Mouse (Mus musculus) MEL (cell line): ENCODE results near the gene Cx3cr1. TPM values are rescaled to one million over a fixed set of nuclear protein-coding genes. Genes with fewer than 3 reads are reported as not detected.

Experiments
- DNase-seq: peaks from one replicate; pipeline ENCODE4 v3.0.0; 2011; ENCODE audit warnings: low read depth, low spot score
- H3K27ac ChIP-seq: 2 replicates; pipeline ENCODE4 v1.5.1; 2012; ENCODE audit warnings: low read depth, mild to moderate bottlenecking, control low read depth, low read length, moderate library complexity; ENCODE audit not compliant: control insufficient read depth
- H3K27me3 ChIP-seq, 2 experiments: fragments of 150-350 bp in 1 of 2; sonication (generic) in 1 of 2; 2 replicates each; pipeline ENCODE4 v1.6.1; 2012; ENCODE audit warnings: low read length in 2 of 2, mild to moderate bottlenecking in 2 of 2, improper control_type of control experiment in 1 of 2, moderate library complexity in 1 of 2; ENCODE audit not compliant: insufficient read depth in 2 of 2, control insufficient read depth in 1 of 2
- H3K36me3 ChIP-seq, 2 experiments: 2 replicates each; pipeline ENCODE4 v1.6.1; 2012 to 2014; ENCODE audit warnings: low read length in 2 of 2, improper control_type of control experiment in 1 of 2, inconsistent platforms in 1 of 2, mild to moderate bottlenecking in 1 of 2; ENCODE audit not compliant: insufficient read depth in 2 of 2, control insufficient read depth in 1 of 2
- H3K4me1 ChIP-seq, 2 experiments: fragments of 150-350 bp in 1 of 2; sonication (generic) in 1 of 2; 2 replicates each; pipeline ENCODE4 v1.6.1; 2012; ENCODE audit warnings: low read length in 2 of 2, improper control_type of control experiment in 1 of 2, mild to moderate bottlenecking in 1 of 2; ENCODE audit not compliant: insufficient read depth in 2 of 2, control insufficient read depth in 1 of 2
- H3K4me3 ChIP-seq, 2 experiments: fragments of 150-350 bp in 1 of 2; sonication (generic) in 1 of 2; 2 replicates each; pipeline ENCODE4 v1.5.1; 2012; ENCODE audit warnings: low read depth in 2 of 2, low read length in 2 of 2, mild to moderate bottlenecking in 2 of 2, moderate library complexity in 2 of 2, control low read depth in 1 of 2, improper control_type of control experiment in 1 of 2; ENCODE audit not compliant: control insufficient read depth in 1 of 2, insufficient read depth in 1 of 2
- H3K79me2 ChIP-seq: 2 replicates; pipeline ENCODE4 v1.6.1; 2012; ENCODE audit warnings: mild to moderate bottlenecking, low read length, moderate library complexity; ENCODE audit not compliant: control insufficient read depth, poor library complexity, insufficient read depth
- H3K9ac ChIP-seq: 2 replicates; pipeline ENCODE4 v1.6.1; 2012; ENCODE audit warnings: low read depth, mild to moderate bottlenecking, control low read depth, low read length, moderate library complexity; ENCODE audit not compliant: control insufficient read depth, poor library complexity, severe bottlenecking
- H3K9me3 ChIP-seq: fragments of 150-350 bp; sonication (generic); replicated peaks from 2 replicates; pipeline ENCODE4 v1.6.1; 2012; ENCODE audit warnings: mild to moderate bottlenecking, low read length, improper control_type of control experiment, moderate library complexity; ENCODE audit not compliant: insufficient read depth
- CTCF ChIP-seq, 3 experiments: IDR thresholded peaks in 2 of 3; conservative IDR thresholded peaks in 1 of 3; 2 replicates each; pipeline ENCODE4 v1.5.1; 2011 to 2012; ENCODE audit warnings: low read length in 3 of 3, low read depth in 2 of 3, mild to moderate bottlenecking in 2 of 3, improper control_type of control experiment in 1 of 3, inconsistent platforms in 1 of 3, mixed read lengths in 1 of 3, moderate library complexity in 1 of 3; ENCODE audit not compliant: control insufficient read depth in 1 of 3, insufficient read depth in 1 of 3, poor library complexity in 1 of 3, severe bottlenecking in 1 of 3
- E2F4 ChIP-seq: IDR thresholded peaks from 2 replicates; pipeline ENCODE4 v1.6.1; 2011; ENCODE audit warnings: low read depth, low read length, improper control_type of control experiment, borderline replicate concordance
- ELF1 ChIP-seq: IDR thresholded peaks from 2 replicates; pipeline ENCODE4 v1.6.1; 2014; ENCODE audit warnings: low read depth, mild to moderate bottlenecking, inconsistent platforms, low read length, improper control_type of control experiment, moderate library complexity
- GATA1 ChIP-seq: IDR thresholded peaks from 2 replicates; pipeline ENCODE4 v1.6.1; 2011; ENCODE audit warnings: low read depth, low read length, improper control_type of control experiment
- HCFC1 ChIP-seq: IDR thresholded peaks from 2 replicates; pipeline ENCODE4 v1.6.1; 2012; ENCODE audit warnings: low read depth, mild to moderate bottlenecking, inconsistent platforms, low read length, improper control_type of control experiment, moderate library complexity
- JUND ChIP-seq: IDR thresholded peaks from 2 replicates; pipeline ENCODE4 v1.6.1; 2011; ENCODE audit warnings: low read depth, mild to moderate bottlenecking, improper control_type of control experiment, low read length
- KAT2A ChIP-seq: conservative IDR thresholded peaks from 2 replicates; pipeline ENCODE4 v1.6.1; 2012; ENCODE audit warnings: low read depth, low read length, improper control_type of control experiment, inconsistent platforms
- MAFK ChIP-seq: IDR thresholded peaks from 2 replicates; pipeline ENCODE4 v1.6.1; 2011; ENCODE audit warnings: low read depth, mild to moderate bottlenecking, low read length, improper control_type of control experiment, borderline replicate concordance
- MAX ChIP-seq: IDR thresholded peaks from 2 replicates; pipeline ENCODE4 v1.6.1; 2011; ENCODE audit warnings: low read length, improper control_type of control experiment
- MAZ ChIP-seq: IDR thresholded peaks from 2 replicates; pipeline ENCODE4 v1.6.1; 2012; ENCODE audit warnings: low read depth, mild to moderate bottlenecking, inconsistent platforms, low read length, improper control_type of control experiment
- MEF2A ChIP-seq: IDR thresholded peaks from 2 replicates; pipeline ENCODE4 v1.6.1; 2014; ENCODE audit warnings: low read depth, mild to moderate bottlenecking, inconsistent platforms, low read length, improper control_type of control experiment; ENCODE audit not compliant: poor library complexity, insufficient replicate concordance, severe bottlenecking; ENCODE audit errors: extremely low read depth
- MXI1 ChIP-seq: IDR thresholded peaks from 2 replicates; pipeline ENCODE4 v1.6.1; 2011; ENCODE audit warnings: mild to moderate bottlenecking, low read depth, low read length, improper control_type of control experiment
- MYB ChIP-seq: IDR thresholded peaks from 2 replicates; pipeline ENCODE4 v1.6.1; 2011; ENCODE audit warnings: mild to moderate bottlenecking, low read depth, low read length, improper control_type of control experiment
- MYC ChIP-seq: IDR thresholded peaks from 2 replicates; pipeline ENCODE4 v1.6.1; 2011; ENCODE audit warnings: low read depth, mild to moderate bottlenecking, low read length, improper control_type of control experiment, moderate library complexity
- NRF1 ChIP-seq: IDR thresholded peaks from 2 replicates; pipeline ENCODE4 v1.6.1; 2014; ENCODE audit warnings: low read depth, mild to moderate bottlenecking, inconsistent platforms, low read length, improper control_type of control experiment, moderate library complexity; ENCODE audit not compliant: poor library complexity, insufficient read depth, severe bottlenecking
- POLR2A ChIP-seq, 2 experiments: IDR thresholded peaks; 2 replicates each; pipeline ENCODE4 v1.6.1; 2011 to 2012; ENCODE audit warnings: low read length in 2 of 2, mild to moderate bottlenecking in 2 of 2, control low read depth in 1 of 2, improper control_type of control experiment in 1 of 2, low read depth in 1 of 2, moderate library complexity in 1 of 2; ENCODE audit not compliant: control insufficient read depth in 1 of 2, insufficient read depth in 1 of 2, poor library complexity in 1 of 2
- POLR2AphosphoS2 ChIP-seq: IDR thresholded peaks from 2 replicates; pipeline ENCODE4 v1.6.1; 2011; ENCODE audit warnings: low read length, improper control_type of control experiment
- RAD21 ChIP-seq: IDR thresholded peaks from 2 replicates; pipeline ENCODE4 v1.6.1; 2011; ENCODE audit warnings: mild to moderate bottlenecking, low read depth, low read length, improper control_type of control experiment
- RCOR1 ChIP-seq: IDR thresholded peaks from 2 replicates; pipeline ENCODE4 v1.6.1; 2012; ENCODE audit warnings: low read depth, mild to moderate bottlenecking, inconsistent platforms, low read length, improper control_type of control experiment
- SIN3A ChIP-seq: IDR thresholded peaks from 2 replicates; pipeline ENCODE4 v1.6.1; 2012; ENCODE audit warnings: low read length, improper control_type of control experiment, inconsistent platforms
- TCF12 ChIP-seq: IDR thresholded peaks from 2 replicates; pipeline ENCODE4 v1.6.1; 2014; ENCODE audit warnings: low read depth, mild to moderate bottlenecking, inconsistent platforms, low read length, improper control_type of control experiment, moderate library complexity
- UBTF ChIP-seq: IDR thresholded peaks from 2 replicates; pipeline ENCODE4 v1.6.1; 2012; ENCODE audit warnings: low read depth, mild to moderate bottlenecking, inconsistent platforms, low read length, improper control_type of control experiment, moderate library complexity, borderline replicate concordance; ENCODE audit not compliant: insufficient read depth
- USF2 ChIP-seq, 2 experiments: IDR thresholded peaks; 2 replicates each; pipeline ENCODE4 v1.6.1; 2011 to 2012; ENCODE audit warnings: improper control_type of control experiment in 2 of 2, low read length in 2 of 2, borderline replicate concordance in 1 of 2, inconsistent platforms in 1 of 2, low read depth in 1 of 2, mild to moderate bottlenecking in 1 of 2; ENCODE audit not compliant: insufficient read depth in 1 of 2
- ZC3H11A ChIP-seq: IDR thresholded peaks from 2 replicates; pipeline ENCODE4 v1.6.1; 2012; ENCODE audit warnings: low read depth, mild to moderate bottlenecking, inconsistent platforms, low read length, improper control_type of control experiment
- ZKSCAN1 ChIP-seq: IDR thresholded peaks from 2 replicates; pipeline ENCODE4 v1.6.1; 2012; ENCODE audit warnings: low read depth, mild to moderate bottlenecking, inconsistent platforms, low read length, improper control_type of control experiment, moderate library complexity
- ZMIZ1 ChIP-seq: IDR thresholded peaks from 2 replicates; pipeline ENCODE4 v1.6.1; 2012; ENCODE audit warnings: low read depth, mild to moderate bottlenecking, inconsistent platforms, low read length, improper control_type of control experiment, moderate library complexity
- polyA plus RNA-seq, 2 experiments: library from polyadenylated mRNA; stranded (reverse) in 1 of 2; unstranded in 1 of 2; fragments of >175 nt in 1 of 2; fragments of >200 nt in 1 of 2; gene quantifications; 2 replicates each; pipeline versions ENCODE4 v1.2.1 to v1.2.4; 2012; ENCODE audit warnings: low replicate concordance in 2 of 2, low read depth in 1 of 2; ENCODE audit not compliant: insufficient read length in 2 of 2, insufficient read depth in 1 of 2, missing spikeins in 1 of 2
- total RNA-seq: library from RNA; depleted of rRNA; stranded (reverse); fragments of 300-350 nt; gene quantifications from 2 replicates; pipeline ENCODE4 v1.2.3, GENCODE M21; 2012

Gene Cx3cr1
- total and polyA plus RNA-seq, 3 experiments, result not detected

DNA sequence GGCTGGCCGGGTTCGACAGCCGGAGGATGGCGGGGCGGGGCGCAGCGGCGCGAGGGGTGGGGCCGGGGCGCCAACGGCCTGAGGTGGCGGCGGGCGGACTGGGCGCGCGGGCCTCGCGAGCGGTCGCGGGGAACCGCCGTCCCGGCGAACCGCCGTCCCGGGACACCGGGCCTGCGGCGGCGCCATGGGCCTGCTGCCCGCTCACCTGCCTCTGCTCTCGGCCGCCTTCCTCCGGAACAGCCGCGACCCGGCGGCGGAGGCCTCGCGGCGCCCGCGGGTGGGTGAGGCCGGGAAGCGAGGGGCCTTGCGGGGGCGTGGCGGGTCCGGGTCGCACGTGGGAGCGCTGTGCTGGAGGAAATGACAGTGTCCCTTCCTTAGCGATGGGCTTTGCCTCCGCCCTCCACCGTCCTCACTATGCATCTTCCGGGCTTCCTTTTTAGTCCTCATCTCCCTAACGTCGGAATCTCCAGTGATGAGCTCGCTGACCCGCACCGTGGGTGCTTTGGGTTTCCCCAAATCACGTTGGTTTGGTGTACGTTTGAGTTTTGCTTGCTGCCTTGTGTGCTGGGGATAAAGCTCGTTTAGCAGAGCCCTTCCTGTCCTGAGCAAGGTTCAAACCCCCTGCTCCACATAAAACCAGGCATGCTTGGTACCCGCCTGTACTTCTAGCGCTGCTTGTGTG is 174.5 kb downstream of the Cx3cr1 start:
- peak; percentile 60 for DNase-seq

DNA sequence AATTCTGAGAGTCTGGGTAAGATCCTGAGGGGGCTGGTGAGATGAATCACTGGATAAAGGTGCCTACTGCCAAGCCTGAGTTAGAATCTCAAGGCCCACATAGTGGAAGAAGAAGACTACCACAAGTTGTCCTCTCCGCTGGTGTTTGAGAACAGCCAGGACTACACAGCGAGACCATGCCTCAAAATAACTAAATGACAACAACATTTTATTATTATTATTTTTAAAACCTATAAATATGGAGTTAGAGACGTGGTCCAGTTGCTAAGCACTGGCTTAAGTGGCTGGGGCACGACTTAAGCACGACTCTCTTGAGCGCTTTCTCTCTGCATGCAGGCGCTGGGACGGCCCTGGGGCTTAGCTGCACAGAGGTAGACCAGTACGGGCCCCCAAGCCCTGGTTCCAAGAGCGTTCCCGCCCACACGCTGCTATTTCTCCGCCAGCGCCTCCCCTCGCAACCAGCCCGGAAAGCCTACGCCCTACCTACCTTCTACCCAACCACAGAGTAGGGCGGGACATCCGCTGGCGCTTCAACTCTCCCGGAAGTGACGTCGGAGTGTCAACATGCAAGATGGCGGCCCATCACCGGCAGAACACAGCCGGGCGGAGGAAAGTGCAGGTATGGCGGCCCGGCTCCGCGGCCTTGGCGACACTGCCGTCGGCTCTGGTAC is 175.2 kb downstream of the Cx3cr1 start, which contains the start of gene Wdr48:
Gene Wdr48 (plus strand): TSS at position 540 of the 671 bp plus-strand sequence.
- Histone ChIP-seq H3K36me3 (peaks cover 0 to 13% of the 10 kb centered on the region in 2 experiments; a peak in 2 of 4 replicates), H3K27me3 (no peaks in the 10 kb centered on the region), H3K79me2 (peaks cover 29% of the 10 kb centered on the region), H3K9ac (peak within 1 kb of the TSS; percentile 87), H3K9me3 (no peaks in the 10 kb centered on the region), H3K4me1 (peaks cover 0 to 10% of the 10 kb centered on the region in 2 experiments; a peak in 2 of 4 replicates), H3K4me3 (peak within 1 kb of the TSS; percentile 73 to 82), H3K27ac (peak within 1 kb of the TSS; percentile 93)
- DNase-seq, result peak; percentile 99
- no peak for TF ChIP-seq GATA1
- no peak for TF ChIP-seq CTCF (IDR thresholded peaks at IDR 0.05 in 2 of 3, conservative IDR thresholded peaks at IDR 0.05 in 1 of 3; ENCODE audit: control insufficient read depth in 1 of 3, insufficient read depth in 1 of 3, low read depth in 2 of 3, low read length in 3 of 3, poor library complexity in 1 of 3, severe bottlenecking in 1 of 3)
- TF ChIP-seq ZKSCAN1, result no peak
- TF ChIP-seq MXI1, result no peak; the same call in 1 of the 2 replicates
- TF ChIP-seq E2F4, result peak; percentile 66; the same call in 1 of the 2 replicates
- peak; percentile 87 for TF ChIP-seq ZMIZ1
- TF ChIP-seq NRF1, result no peak
- no peak for TF ChIP-seq JUND
- peak; percentile 89 for TF ChIP-seq HCFC1
- no peak for TF ChIP-seq USF2 (IDR thresholded peaks at IDR 0.05; ENCODE audit: borderline replicate concordance in 1 of 2, insufficient read depth in 1 of 2, low read depth in 1 of 2, low read length in 2 of 2)
- peak; percentile 90 for TF ChIP-seq MAZ
- no peak; the same call in 1 of the 2 replicates for TF ChIP-seq KAT2A
- TF ChIP-seq SIN3A, result peak; percentile 88
- TF ChIP-seq RAD21, result no peak
- TF ChIP-seq RCOR1, result no peak
- TF ChIP-seq MYB, result no peak
- no peak for TF ChIP-seq UBTF
- TF ChIP-seq MAFK, result no peak
- TF ChIP-seq POLR2AphosphoS2, result peak; percentile 48; the same call in 1 of the 2 replicates
- no peak for TF ChIP-seq MEF2A
- peak; percentile 66 to 88; a peak in 3 of 4 replicates for TF ChIP-seq POLR2A (IDR thresholded peaks at IDR 0.05; ENCODE audit: control insufficient read depth in 1 of 2, insufficient read depth in 1 of 2, low read depth in 1 of 2, low read length in 2 of 2, poor library complexity in 1 of 2)
- no peak for TF ChIP-seq ZC3H11A
- TF ChIP-seq MAX, result peak; percentile 79
- peak; percentile 28; the same call in 1 of the 2 replicates for TF ChIP-seq TCF12
- peak; percentile 74 for TF ChIP-seq ELF1
- no peak for TF ChIP-seq MYC

More for the DNA sequence above, 174.5 kb downstream of the Cx3cr1 start:
- Histone ChIP-seq H3K79me2 (peaks cover 31% of the 10 kb centered on the region), H3K36me3 (peaks cover 0 to 16% of the 10 kb centered on the region in 2 experiments; a peak in 2 of 4 replicates), H3K4me3 (peak overlapping the region; percentile 73 to 82), H3K27ac (peak overlapping the region; percentile 44; the same call in 1 of the 2 replicates), H3K27me3 (no peaks in the 10 kb centered on the region), H3K4me1 (peaks cover 0 to 10% of the 10 kb centered on the region in 2 experiments; a peak in 3 of 4 replicates), H3K9me3 (no peaks in the 10 kb centered on the region), H3K9ac (peak overlapping the region; percentile 83)
- TF ChIP-seq CTCF (IDR thresholded peaks at IDR 0.05 in 2 of 3, conservative IDR thresholded peaks at IDR 0.05 in 1 of 3; ENCODE audit: control insufficient read depth in 1 of 3, insufficient read depth in 1 of 3, low read depth in 2 of 3, low read length in 3 of 3, poor library complexity in 1 of 3, severe bottlenecking in 1 of 3) (no peak), ZC3H11A (no peak), MXI1 (peak; percentile 93), USF2 (IDR thresholded peaks at IDR 0.05; ENCODE audit: borderline replicate concordance in 1 of 2, insufficient read depth in 1 of 2, low read depth in 1 of 2, low read length in 2 of 2) (no peak), MAX (peak; percentile 48)
